Mouse (Mus musculus) myocyte (in vitro differentiated cells): ENCODE data around the gene Dennd5a. TPM values are rescaled to one million over a fixed set of nuclear protein-coding genes. Genes with fewer than 3 reads are reported as not detected.
"Not testable (repeated sequence)": the region's sequence is repeated elsewhere in the genome, so short reads cannot be mapped to it uniquely, and the experiment has no call there.

ENCODE experiments used
- H3K27me3 ChIP-seq: one replicate; pipeline ENCODE4 v1.6.1; 2011; ENCODE audit not compliant: control insufficient read depth, insufficient read depth, insufficient read length
- H3K36me3 ChIP-seq: one replicate; pipeline ENCODE4 v1.6.1; 2011; ENCODE audit not compliant: control insufficient read depth, insufficient read depth
- H3K4me2 ChIP-seq: one replicate; pipeline ENCODE4 v1.6.1; 2011; ENCODE audit warnings: low read depth, control low read depth
- H3K4me3 ChIP-seq: one replicate; pipeline ENCODE4 v1.5.1; 2011; ENCODE audit warnings: mild to moderate bottlenecking, control low read depth, moderate library complexity
- H3K79me2 ChIP-seq: one replicate; pipeline ENCODE4 v1.6.1; 2011; ENCODE audit not compliant: control insufficient read depth, insufficient read depth
- H3ac ChIP-seq: one replicate; pipeline ENCODE4 v1.6.1; 2011; ENCODE audit not compliant: control insufficient read depth, insufficient read length
- CEBPB ChIP-seq: IDR thresholded peaks from 2 replicates; pipeline ENCODE4 v1.6.1; 2011; ENCODE audit warnings: mild to moderate bottlenecking, moderate library complexity; ENCODE audit not compliant: poor library complexity, insufficient read depth, severe bottlenecking
- E2F4 ChIP-seq: IDR thresholded peaks from one replicate; pipeline ENCODE4 v1.6.1; 2011; ENCODE audit warnings: mild to moderate bottlenecking, control low read depth, moderate library complexity; ENCODE audit not compliant: insufficient read depth
- MAX ChIP-seq: IDR thresholded peaks from one replicate; pipeline ENCODE4 v1.6.1; 2011; ENCODE audit warnings: low read depth, mild to moderate bottlenecking, control low read depth
- MYOD1 ChIP-seq, 3 experiments: IDR thresholded peaks; one replicate each; pipeline ENCODE4 v1.6.1; 2011; ENCODE audit warnings: control low read depth in 2 of 3, low read depth in 2 of 3, mild to moderate bottlenecking in 2 of 3, moderate library complexity in 1 of 3; ENCODE audit not compliant: insufficient read length in 2 of 3, control insufficient read depth in 1 of 3
- MYOG ChIP-seq, 3 experiments: IDR thresholded peaks; one replicate each; pipeline ENCODE4 v1.6.1; 2011; ENCODE audit warnings: control low read depth in 2 of 3, low read depth in 2 of 3, mild to moderate bottlenecking in 2 of 3; ENCODE audit not compliant: insufficient read length in 2 of 3, control insufficient read depth in 1 of 3, insufficient read depth in 1 of 3
- POLR2A ChIP-seq: IDR thresholded peaks from one replicate; pipeline ENCODE4 v1.6.1; 2011; ENCODE audit warnings: low read depth, mild to moderate bottlenecking, control low read depth, moderate library complexity; ENCODE audit not compliant: insufficient read length
- POLR2AphosphoS2 ChIP-seq: IDR thresholded peaks from one replicate; pipeline ENCODE4 v1.6.1; 2011; ENCODE audit warnings: low read depth, control low read depth; ENCODE audit not compliant: insufficient read length
- REST ChIP-seq: IDR thresholded peaks from one replicate; pipeline ENCODE4 v1.6.1; 2011; ENCODE audit warnings: mild to moderate bottlenecking, control low read depth, moderate library complexity; ENCODE audit not compliant: insufficient read depth, insufficient read length
- SRF ChIP-seq: IDR thresholded peaks from one replicate; pipeline ENCODE4 v1.6.1; 2011; ENCODE audit warnings: low read depth; ENCODE audit not compliant: control insufficient read depth, insufficient read length
- TCF12 ChIP-seq: IDR thresholded peaks from one replicate; pipeline ENCODE4 v1.6.1; 2011; ENCODE audit warnings: mild to moderate bottlenecking, control low read depth; ENCODE audit not compliant: poor library complexity, insufficient read depth, severe bottlenecking
- TCF3 ChIP-seq: IDR thresholded peaks from one replicate; pipeline ENCODE4 v1.6.1; 2011; ENCODE audit warnings: low read depth, control low read depth; ENCODE audit not compliant: insufficient read length
- USF1 ChIP-seq: IDR thresholded peaks from one replicate; pipeline ENCODE4 v1.6.1; 2011; ENCODE audit warnings: low read depth, mild to moderate bottlenecking, control low read depth, moderate library complexity
- polyA plus RNA-seq: library from polyadenylated mRNA; unstranded; fragments of >200 nt; fragmentation: generic; extraction: Trizol; gene quantifications from one replicate; pipeline ENCODE4 v1.2.1, GENCODE M21; 2012; ENCODE audit warnings: missing spikeins

The Dennd5a gene
- polyA plus RNA-seq, 1 experiment: 54.0 TPM

DNA sequence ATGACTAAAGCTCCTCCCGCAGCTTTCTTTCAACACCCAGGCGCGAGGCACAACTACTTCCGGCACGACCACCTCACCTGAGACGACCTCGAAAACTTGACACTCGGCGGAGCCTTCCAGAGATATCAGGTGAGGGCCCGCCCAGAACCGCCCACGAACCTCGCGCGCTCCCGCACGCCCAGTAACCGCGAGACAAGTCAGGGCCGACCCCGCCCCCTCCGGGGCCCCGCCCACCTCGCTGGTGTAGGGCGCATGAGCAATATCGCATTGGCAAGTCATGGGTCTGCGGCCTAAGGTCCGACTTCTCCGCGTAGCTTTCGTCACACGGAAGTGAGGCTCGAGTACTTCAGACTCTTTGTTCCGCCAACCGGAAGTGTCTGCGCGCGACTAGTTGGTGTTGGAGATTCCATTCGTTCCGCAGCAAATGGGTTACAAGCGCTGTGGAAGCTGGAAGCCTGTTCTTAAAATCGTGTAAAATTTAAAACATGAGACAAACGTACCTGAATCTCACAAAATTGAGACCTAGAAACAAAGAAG is 25.9 kb upstream of the Dennd5a start:
- Histone ChIP-seq H3K4me3 (peak overlapping the region; percentile 67), H3K79me2 (peaks cover 25% of the 10 kb centered on the region), H3K4me2 (peak overlapping the region; percentile 99), H3K27me3 (no peaks in the 10 kb centered on the region), H3ac (peak overlapping the region; percentile 88), H3K36me3 (peaks cover 16% of the 10 kb centered on the region)
- TF ChIP-seq SRF (no peak), POLR2A (peak; percentile 43), CEBPB (peak; percentile 44; the same call in 1 of the 2 replicates), MAX (no peak), POLR2AphosphoS2 (peak; percentile 10), MYOG (IDR thresholded peaks at IDR 0.05; ENCODE audit: control insufficient read depth in 1 of 3, insufficient read depth in 1 of 3, insufficient read length in 2 of 3, low read depth in 2 of 3) (no peak), REST (no peak)

DNA sequence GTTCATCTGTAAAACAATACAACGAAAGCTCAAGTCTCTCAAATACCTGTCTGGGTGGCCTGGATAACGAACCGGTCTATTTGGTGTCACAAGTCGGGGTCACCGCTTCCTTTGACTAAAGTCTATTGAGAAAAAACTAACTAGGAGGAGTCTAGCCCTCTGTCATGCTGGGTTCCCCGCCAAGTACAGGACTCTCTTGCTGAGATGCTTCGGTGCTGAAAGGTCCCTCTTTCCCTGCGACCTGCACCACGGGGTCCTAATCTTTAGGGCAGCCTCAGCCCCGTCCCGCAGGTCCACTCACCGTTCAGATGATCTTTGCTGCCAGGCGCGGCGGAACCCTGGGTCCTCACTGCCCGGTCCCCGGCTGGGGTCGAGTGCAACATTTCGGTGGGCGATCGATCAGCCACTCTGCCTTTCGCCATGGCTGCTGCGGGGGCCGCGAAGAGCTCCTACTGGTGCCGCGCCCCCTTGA is 25.4 kb upstream of the Dennd5a start:
- Histone ChIP-seq H3K36me3 (peaks cover 18% of the 10 kb centered on the region), H3K79me2 (peaks cover 25% of the 10 kb centered on the region), H3K4me2 (peak overlapping the region; percentile 79), H3K4me3 (peak overlapping the region; percentile 67), H3ac (peak overlapping the region; percentile 88), H3K27me3 (no peaks in the 10 kb centered on the region)
- TF ChIP-seq MYOG (IDR thresholded peaks at IDR 0.05; ENCODE audit: control insufficient read depth in 1 of 3, insufficient read depth in 1 of 3, insufficient read length in 2 of 3, low read depth in 2 of 3) (no peak), MAX (no peak), SRF (no peak), MYOD1 (IDR thresholded peaks at IDR 0.05; ENCODE audit: control insufficient read depth in 1 of 3, insufficient read length in 2 of 3, low read depth in 2 of 3) (no peak), POLR2AphosphoS2 (no peak), CEBPB (no peak), REST (no peak), E2F4 (no peak), TCF3 (no peak), POLR2A (no peak), TCF12 (no peak), USF1 (no peak)

- H3K36me3 ChIP-seq: peaks cover 28% of the 10 kb centered on the region
- peaks cover 25% of the 10 kb centered on the region for H3K79me2 ChIP-seq
- H3ac ChIP-seq, H3K27me3 ChIP-seq: not testable (repeated sequence)
- H3K4me2 ChIP-seq: peak overlapping the region; percentile 79
- H3K4me3 ChIP-seq: peak overlapping the region; percentile 67
These were observed 24.3 kb upstream of the Dennd5a start for GRCm38 (mm10) chr7:109984608-109985007.

- not testable (repeated sequence) for H3K4me3 ChIP-seq, H3K4me2 ChIP-seq, H3K27me3 ChIP-seq, H3K79me2 ChIP-seq, H3ac ChIP-seq
- peaks cover 52% of the 10 kb centered on the region for H3K36me3 ChIP-seq
These were observed 16.9 kb upstream of the Dennd5a start for GRCm38 (mm10) chr7:109977131-109977530.

DNA sequence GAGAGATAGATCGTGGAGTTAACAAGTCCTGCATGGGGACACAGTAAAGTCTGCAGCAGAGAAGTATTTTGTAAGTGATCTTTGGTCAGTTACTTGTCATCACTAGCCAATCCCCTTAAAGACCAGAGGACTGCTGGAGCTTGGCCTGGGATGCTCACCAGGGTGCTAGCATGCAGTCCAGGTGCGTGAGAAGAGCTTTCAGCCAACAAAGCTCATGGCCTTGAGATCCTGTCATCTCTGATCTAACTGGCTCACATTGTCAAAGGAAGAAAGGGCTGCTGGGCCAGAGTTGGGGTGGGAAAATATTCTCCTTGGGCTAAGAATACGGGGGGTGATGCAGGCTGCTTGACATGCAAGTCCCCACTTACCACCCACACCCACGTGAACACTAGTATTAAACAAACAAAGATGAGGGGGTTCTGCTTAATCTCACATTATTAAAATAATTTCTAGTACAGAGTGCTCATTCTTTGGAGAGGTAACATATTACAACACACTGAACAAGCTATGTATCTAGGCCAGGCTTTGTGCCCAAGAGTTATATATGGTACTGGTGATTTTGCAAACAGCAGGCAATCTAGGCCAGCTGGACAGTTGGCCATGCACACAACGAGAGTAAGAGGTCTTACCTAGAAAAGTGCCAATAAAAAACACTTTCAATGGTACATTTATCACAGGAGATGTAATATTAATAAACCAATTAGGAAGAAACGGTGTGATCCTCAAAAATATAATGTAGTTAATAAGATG is 15.9 kb upstream of the Dennd5a start:
- peaks cover 43% of the 10 kb centered on the region for H3K36me3 ChIP-seq
- TF ChIP-seq USF1: no peak
- TF ChIP-seq MYOG (IDR thresholded peaks at IDR 0.05; ENCODE audit: control insufficient read depth in 1 of 3, insufficient read depth in 1 of 3, insufficient read length in 2 of 3, low read depth in 2 of 3): no peak
- TF ChIP-seq MAX: no peak
- TF ChIP-seq E2F4: no peak
- no peak for TF ChIP-seq SRF
- no peak for TF ChIP-seq POLR2A
- TF ChIP-seq REST: no peak
- TF ChIP-seq TCF3: no peak
- no peak for TF ChIP-seq POLR2AphosphoS2
- no peak for TF ChIP-seq TCF12
- no peak for TF ChIP-seq CEBPB
- no peak for TF ChIP-seq MYOD1 (IDR thresholded peaks at IDR 0.05; ENCODE audit: control insufficient read depth in 1 of 3, insufficient read length in 2 of 3, low read depth in 2 of 3)
- no peaks in the 10 kb centered on the region for H3K79me2 ChIP-seq
- no peaks in the 10 kb centered on the region for H3K27me3 ChIP-seq
- no peak overlapping the region for H3ac ChIP-seq
- H3K4me2 ChIP-seq: no peak overlapping the region
- H3K4me3 ChIP-seq: no peak overlapping the region

GRCm38 (mm10) chr7:109969542-109969941 is 9.3 kb upstream of the Dennd5a start:
- TF ChIP-seq USF1: no peak
- peaks cover 11% of the 10 kb centered on the region for H3K36me3 ChIP-seq

More at GRCm38 (mm10) chr7:109969542-109969941, 9.3 kb upstream of the Dennd5a start:
- no peaks in the 10 kb centered on the region for H3K27me3 ChIP-seq
- H3ac ChIP-seq: no peak overlapping the region
- H3K4me2 ChIP-seq: no peak overlapping the region
- no peak overlapping the region for H3K4me3 ChIP-seq
- H3K79me2 ChIP-seq: no peaks in the 10 kb centered on the region
